Mouse (Mus musculus) ES-E14 (cell line): ENCODE data around the gene Tmem246. TPM values are rescaled to one million over a fixed set of nuclear protein-coding genes. Genes with fewer than 3 reads are reported as not detected.
A peak's percentile ranks its signal among the peaks of the same experiment; 100 is the strongest.
"Not testable (repeated sequence)": the region's sequence is repeated elsewhere in the genome, so short reads cannot be mapped to it uniquely, and the experiment has no call there.

Experiments
- DNase-seq: peaks from one replicate; pipeline ENCODE4 v3.0.0-alpha.2; 2013; ENCODE audit warnings: low read depth, low spot score
- H3K27ac ChIP-seq: 2 replicates; pipeline ENCODE4 v1.5.1; 2012; ENCODE audit warnings: low read depth, mild to moderate bottlenecking, low read length, moderate library complexity, mixed read lengths; ENCODE audit not compliant: poor library complexity, insufficient read depth, severe bottlenecking
- H3K36me3 ChIP-seq: 2 replicates; pipeline ENCODE4 v1.6.1; 2012; ENCODE audit warnings: mild to moderate bottlenecking, low read length, moderate library complexity, mixed read lengths; ENCODE audit not compliant: control insufficient read depth, poor library complexity, insufficient read depth, severe bottlenecking
- H3K4me1 ChIP-seq, 2 experiments: fragments of 150-350 bp in 1 of 2; sonication (generic) in 1 of 2; 2 replicates each; pipeline ENCODE4 v1.6.1; 2012; ENCODE audit warnings: low read length in 2 of 2, mild to moderate bottlenecking in 1 of 2, mixed read lengths in 1 of 2; ENCODE audit not compliant: control insufficient read depth in 2 of 2, insufficient read depth in 2 of 2, poor library complexity in 1 of 2
- H3K4me3 ChIP-seq, 2 experiments: fragments of 150-350 bp in 1 of 2; sonication (generic) in 1 of 2; 2 replicates each; pipeline ENCODE4 v1.5.1; 2012; ENCODE audit warnings: low read length in 2 of 2, low read depth in 1 of 2, mild to moderate bottlenecking in 1 of 2, mixed read lengths in 1 of 2; ENCODE audit not compliant: insufficient read depth in 1 of 2, poor library complexity in 1 of 2, severe bottlenecking in 1 of 2
- H3K9ac ChIP-seq: 2 replicates; pipeline ENCODE4 v1.6.1; 2012; ENCODE audit warnings: low read depth, mild to moderate bottlenecking, low read length, mixed read lengths; ENCODE audit not compliant: poor library complexity, insufficient read depth, severe bottlenecking
- H3K9me3 ChIP-seq: fragments of 150-350 bp; sonication (generic); 2 replicates; pipeline ENCODE4 v1.6.1; 2012; ENCODE audit warnings: low read depth, mild to moderate bottlenecking, low read length; ENCODE audit not compliant: control insufficient read depth, insufficient read depth
- CHD2 ChIP-seq: IDR thresholded peaks from 2 replicates; pipeline ENCODE4 v1.6.1; 2014; ENCODE audit warnings: mild to moderate bottlenecking, low read depth, low read length, inconsistent platforms
- HCFC1 ChIP-seq: IDR thresholded peaks from 2 replicates; pipeline ENCODE4 v1.6.1; 2012; ENCODE audit warnings: low read length, inconsistent platforms, borderline replicate concordance; ENCODE audit not compliant: insufficient read depth
- MAFK ChIP-seq: IDR thresholded peaks from 2 replicates; pipeline ENCODE4 v1.6.1; 2014; ENCODE audit warnings: mild to moderate bottlenecking, low read depth, low read length, inconsistent platforms; ENCODE audit not compliant: insufficient read depth
- ZC3H11A ChIP-seq: IDR thresholded peaks from 2 replicates; pipeline ENCODE4 v1.6.1; 2012; ENCODE audit warnings: low read depth, mild to moderate bottlenecking, inconsistent platforms, low read length, borderline replicate concordance
- ZNF384 ChIP-seq: IDR thresholded peaks from 2 replicates; pipeline ENCODE4 v1.6.1; 2012; ENCODE audit warnings: low read depth, low read length, inconsistent platforms
- in situ Hi-C, 2 experiments: fragments of 600-800 bp; cut with MboI; formaldehyde crosslinking; loops; one replicate each; pipeline ENCODE4 v1.15.1; 2025; ENCODE audit warnings: low sequenced_read_pairs in 2 of 2, inconsistent platforms in 1 of 2; ENCODE audit not compliant: unreplicated experiment in 2 of 2
- total RNA-seq: library from RNA; depleted of rRNA; stranded (reverse); fragments of 300-350 nt; gene quantifications from 2 replicates; pipeline ENCODE4 v1.2.3, GENCODE M21; 2012

Gene Tmem246
- total RNA-seq, 1 experiment, result 2.3 TPM

DNA sequence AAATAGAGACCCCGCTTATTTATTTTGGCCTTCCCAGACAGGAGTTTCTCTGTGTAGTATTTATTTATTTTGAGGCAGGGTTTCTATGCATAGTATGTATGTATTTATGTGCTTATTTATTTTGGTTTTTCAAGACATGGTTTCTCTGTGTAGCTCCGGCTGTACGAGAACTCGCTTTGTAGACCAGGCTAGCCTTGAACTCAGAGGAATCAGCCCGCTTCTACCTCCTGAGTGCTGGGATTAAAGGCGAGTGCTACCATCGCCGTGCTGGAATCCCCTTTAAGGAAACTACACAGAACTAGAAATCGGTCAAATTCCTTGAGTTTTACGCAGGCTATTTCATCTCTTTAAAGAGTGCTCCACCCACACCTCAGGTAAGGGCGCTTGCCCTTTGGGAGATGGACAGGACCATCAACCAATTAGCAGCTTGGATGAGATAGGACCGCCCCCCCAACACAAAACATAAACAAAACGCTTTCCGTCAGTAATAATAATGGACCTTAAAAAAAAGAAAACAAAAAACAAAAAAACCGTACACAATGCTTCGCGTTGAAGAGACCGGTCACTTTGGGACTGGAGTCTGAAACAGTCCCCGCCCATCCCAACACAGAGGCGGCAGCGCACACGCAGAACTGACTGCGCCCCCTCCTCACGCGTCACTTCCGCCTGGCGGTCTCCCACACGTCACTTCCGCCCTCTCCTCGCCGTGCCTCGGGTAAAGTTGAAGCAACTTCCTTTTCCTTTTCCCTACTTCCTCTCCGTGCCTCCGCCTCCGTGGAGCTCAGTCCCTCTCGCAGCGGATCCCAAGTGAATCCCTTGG is 33.9 kb upstream of the Tmem246 start, which contains the start of gene Rnf20:
Gene Rnf20 (plus strand): TSS at position 688 of the 820 bp plus-strand sequence.
- peak; percentile 92 for DNase-seq
- H3K9me3 ChIP-seq, result no peaks in the 10 kb centered on the region
- TF ChIP-seq ZNF384 (no peak), ZC3H11A (0 out of 2 replicates have a peak, but pooled peaks have one; percentile 10), HCFC1 (peak; percentile 76), MAFK (no peak), CHD2 (peak; percentile 73; the same call in 1 of the 2 replicates)
- no peaks in the 10 kb centered on the region; a peak in 1 of 4 replicates for H3K4me1 ChIP-seq
- peaks cover 2% of the 10 kb centered on the region; the same call in 1 of the 2 replicates for H3K36me3 ChIP-seq
- in situ Hi-C loops, result loop anchor here in 1 of 2 experiments (25.0 kb wide), 1 partner anchor 1169 kb away; the partner anchor contains the start of gene Tex10
- H3K4me3 ChIP-seq, result peak within 1 kb of the TSS; percentile 91 to 98
- H3K9ac ChIP-seq, result peak within 1 kb of the TSS; percentile 97
- H3K27ac ChIP-seq, result peak within 1 kb of the TSS; percentile 67

- Histone ChIP-seq H3K4me1 (no peaks in the 10 kb centered on the region; a peak in 1 of 4 replicates), H3K27ac (no peak overlapping the region), H3K36me3 (no peaks in the 10 kb centered on the region; the same call in 1 of the 2 replicates), H3K9ac (no peak overlapping the region), H3K4me3 (no peak overlapping the region), H3K9me3 (no peaks in the 10 kb centered on the region)
- TF ChIP-seq HCFC1 (no peak), CHD2 (no peak), ZC3H11A (no peak), ZNF384 (no peak), MAFK (no peak)
- in situ Hi-C loops, result loop anchor here in 1 of 2 experiments (10.0 to 25.0 kb wide), 2 partner anchors 64 to 1167 kb away; partner anchors contain the start of gene Tex10
- no peak for DNase-seq
Measured at GRCm38 (mm10) chr4:49628941-49629340, 31.3 kb upstream of the Tmem246 start.

GRCm38 (mm10) chr4:49626973-49627372 is 29.3 kb upstream of the Tmem246 start:
- in situ Hi-C loops, result loop anchor here in 1 of 2 experiments (10.0 to 25.0 kb wide), 2 partner anchors 62 to 1165 kb away; partner anchors contain the start of gene Tex10
- H3K4me1 ChIP-seq, result no peaks in the 10 kb centered on the region
- no peaks in the 10 kb centered on the region for H3K9me3 ChIP-seq
- no peak overlapping the region for H3K9ac ChIP-seq
- TF ChIP-seq ZC3H11A, result peak; percentile 51; the same call in 1 of the 2 replicates
- peak; percentile 72; the same call in 1 of the 2 replicates for TF ChIP-seq ZNF384
- no peak for TF ChIP-seq HCFC1
- H3K36me3 ChIP-seq, result no peaks in the 10 kb centered on the region
- peak; percentile 59 for DNase-seq
- no peak overlapping the region for H3K4me3 ChIP-seq
- H3K27ac ChIP-seq, result no peak overlapping the region

DNA sequence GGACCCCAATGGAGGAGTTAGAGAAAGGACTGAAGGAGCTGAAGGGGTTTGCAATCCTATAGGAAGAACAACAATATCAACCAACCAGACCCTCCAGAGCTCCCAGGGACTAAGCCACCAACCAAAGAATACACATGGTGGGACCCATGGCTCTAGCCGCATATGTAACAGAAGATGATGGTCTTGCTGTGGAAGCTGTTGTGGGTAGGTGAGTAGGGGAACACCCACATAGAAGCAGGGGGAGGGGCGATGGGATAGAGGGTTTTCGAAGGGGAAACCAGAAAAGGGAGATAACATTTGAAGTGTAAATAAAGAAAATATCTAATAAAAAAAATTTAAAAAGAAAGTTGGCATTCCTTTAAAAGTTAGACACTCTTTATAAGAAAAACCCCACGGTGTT is 27.3 kb upstream of the Tmem246 start:
- in situ Hi-C loops, result loop anchor here in 1 of 2 experiments (10.0 to 25.0 kb wide), 2 partner anchors 60 to 1163 kb away; partner anchors contain the start of gene Tex10
- not testable (repeated sequence) for H3K36me3 ChIP-seq, H3K9ac ChIP-seq, H3K4me1 ChIP-seq, H3K9me3 ChIP-seq, DNase-seq, H3K4me3 ChIP-seq, H3K27ac ChIP-seq

DNA sequence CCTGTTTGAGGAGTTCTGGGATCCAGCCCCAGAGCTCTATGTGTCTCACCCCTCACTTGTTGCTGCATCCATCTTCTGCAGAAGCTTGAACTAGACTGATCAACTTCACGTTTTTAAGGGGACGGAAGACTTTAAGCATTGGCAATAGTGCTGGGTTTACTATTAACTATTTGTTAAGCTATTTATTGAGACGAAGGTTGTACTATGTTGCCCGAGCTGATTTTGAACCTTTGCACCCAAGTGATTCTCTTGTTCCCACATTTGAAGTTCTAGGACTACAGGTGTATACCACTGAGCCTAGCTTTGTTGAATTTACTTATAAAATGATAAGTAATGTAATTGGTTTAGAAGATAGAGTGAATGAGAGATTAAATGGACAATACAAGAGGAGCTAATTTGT is 26.2 kb upstream of the Tmem246 start:
- TF ChIP-seq ZC3H11A, result no peak
- TF ChIP-seq CHD2, result no peak
- TF ChIP-seq ZNF384, result no peak
- no peak for TF ChIP-seq MAFK
- no peak for TF ChIP-seq HCFC1
- in situ Hi-C loops, result loop anchor here in 1 of 2 experiments (10.0 kb wide), 1 partner anchor 59 kb away; no protein-coding TSS in a partner anchor
- Histone ChIP-seq H3K4me1 (no peaks in the 10 kb centered on the region), H3K27ac (no peak overlapping the region), H3K36me3 (no peaks in the 10 kb centered on the region), H3K9ac (no peak overlapping the region), H3K9me3 (no peaks in the 10 kb centered on the region), H3K4me3 (no peak overlapping the region)
- DNase-seq, result no peak
